Mouse (Mus musculus) liver, adult 2 months (tissue): ENCODE measurements around the gene Gm12184.

Source experiments
- CTCF ChIP-seq: fragments of 200-500 bp; IDR thresholded peaks from 2 replicates; pipeline ENCODE4 v1.5.1; 2011; ENCODE audit warnings: low read depth, low read length, control low read depth
- POLR2A ChIP-seq: fragments of 200-500 bp; IDR thresholded peaks from 2 replicates; pipeline ENCODE4 v1.6.1; 2011; ENCODE audit warnings: low read length, control low read depth; ENCODE audit not compliant: insufficient read depth; ENCODE audit errors: extremely low read depth

DNA sequence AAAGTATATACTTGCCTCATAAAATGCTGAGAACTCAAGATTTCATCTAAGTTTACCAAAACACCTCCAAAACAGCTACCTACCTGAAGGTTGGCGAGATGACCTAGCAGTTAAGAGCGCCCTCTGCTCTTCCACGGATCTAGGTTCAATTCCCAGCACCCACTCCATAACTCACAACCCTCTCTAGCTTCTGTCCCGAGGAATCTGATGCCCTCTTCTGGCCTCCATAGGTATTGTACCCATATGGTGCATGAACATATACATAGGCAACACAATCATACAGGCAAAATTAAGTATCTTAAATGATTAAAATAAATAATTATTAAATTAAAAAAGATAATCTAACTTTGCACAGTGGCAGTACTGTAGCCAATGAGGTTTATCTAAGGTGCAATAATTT, 44.2 kb downstream of the Gm12184 start:
- no peak for TF ChIP-seq CTCF
- TF ChIP-seq POLR2A: no peak
